ENCODE assay signal across 12 mouse cellular contexts in genomic region chr8:125755896-125756295, GRCm38 (mm10). TPM values are rescaled to one million over a fixed set of nuclear protein-coding genes. Genes with fewer than 3 reads are reported as not detected.
DNase-seq lines count a peak whose midpoint lies in the region; ATAC-seq and TF ChIP-seq lines count a peak whose summit lies in the region.
"Had no signal": no experiment of that assay in that cellular context is flagged by ENCODE, and none has a peak within 500 bp of the region (broad histone marks: within the 10 kb centered on the region; RNA-seq: fewer than 3 reads in every experiment).

No protein-coding gene starts in this region.

- H3K4me3 ChIP-seq in heart, embryonic 14.5 days (ENCODE audit: control insufficient read depth in 1 of 2, insufficient read depth in 1 of 2, low read depth in 1 of 2, low read length in 2 of 2): no peak overlapping the region
- no peak overlapping the region for H3K4me3 ChIP-seq in stomach, postnatal 0 days (ENCODE audit: low read depth, low read length)
- no peak overlapping the region for H3K4me3 ChIP-seq in intestine, embryonic 16.5 days (ENCODE audit: low read length)
- H3K4me3 ChIP-seq: embryonic facial prominence, embryonic 13.5 days; midbrain, embryonic 10.5 days had no signal

- DNase-seq in retina, postnatal 1 day: peak; percentile 31
- no peak for DNase-seq in retina, embryonic 14.5 days (ENCODE audit: low spot score)
- DNase-seq in cerebellum, postnatal 14 days: peak; percentile 68 to 69
- no peak for DNase-seq in stomach, postnatal 0 days (ENCODE audit: low spot score)
- no peak for DNase-seq in right cerebral cortex, adult 2 months (ENCODE audit: low spot score in 2 of 2)
- no peak for DNase-seq in right cerebral cortex, postnatal 14 days
- DNase-seq: kidney, adult 2 months had no signal

- no peak for TF ChIP-seq CTCF in stomach, postnatal 0 days (IDR thresholded peaks at IDR 0.05; ENCODE audit: low read depth)

- peak overlapping the region; percentile 51 to 67; a peak in 2 of 4 replicates for H3K27ac ChIP-seq in heart, embryonic 14.5 days (replicated peaks in 1 of 2; ENCODE audit: control insufficient read depth in 1 of 2, insufficient read depth in 1 of 2, low read depth in 2 of 2, low read length in 2 of 2)
- no peak overlapping the region for H3K27ac ChIP-seq in stomach, postnatal 0 days (replicated peaks)
- no peak overlapping the region for H3K27ac ChIP-seq in intestine, embryonic 16.5 days (ENCODE audit: low read length)

- WGBS in heart, embryonic 14.5 days: 53% methylated on average over 8 of the region's 8 CpGs
- 72% methylated on average over 8 of the region's 8 CpGs for WGBS in stomach, postnatal 0 days
- WGBS in intestine, embryonic 16.5 days: 71% methylated on average over 8 of the region's 8 CpGs

- peak overlapping the region; percentile 54; the same call in 1 of the 2 replicates for H3K9ac ChIP-seq in heart, embryonic 14.5 days (ENCODE audit: low read length)
- H3K9ac ChIP-seq in stomach, postnatal 0 days (ENCODE audit: low read length): no peak overlapping the region
- no peak overlapping the region for H3K9ac ChIP-seq in intestine, embryonic 16.5 days (ENCODE audit: low read depth, low read length)

- ATAC-seq in heart, embryonic 14.5 days (ENCODE audit: insufficient number of reproducible peaks, insufficient read depth, low FRiP score, low read depth): no peak
- 0 out of 2 replicates have a peak, but pooled peaks have one; percentile 25 for ATAC-seq in stomach, postnatal 0 days (ENCODE audit: low FRiP score, low TSS enrichment)
- no peak for ATAC-seq in intestine, embryonic 16.5 days

- peaks cover 18 to 22% of the 10 kb centered on the region in 2 experiments for H3K4me1 ChIP-seq in heart, embryonic 14.5 days (ENCODE audit: control insufficient read depth in 2 of 2, insufficient read depth in 2 of 2, low read length in 2 of 2)
- no peaks in the 10 kb centered on the region for H3K4me1 ChIP-seq in stomach, postnatal 0 days (replicated peaks; ENCODE audit: control insufficient read depth, insufficient read depth)
- 0 out of 2 replicates have a peak, but pooled peaks cover 4% of the 10 kb centered on the region for H3K4me1 ChIP-seq in intestine, embryonic 16.5 days (ENCODE audit: control insufficient read depth, insufficient read depth, low read length)

- H3K36me3 ChIP-seq in heart, embryonic 14.5 days (ENCODE audit: control insufficient read depth, insufficient read depth, low read length): no peaks in the 10 kb centered on the region
- no peaks in the 10 kb centered on the region for H3K36me3 ChIP-seq in stomach, postnatal 0 days (ENCODE audit: control insufficient read depth, insufficient read depth, low read length)
- H3K36me3 ChIP-seq in intestine, embryonic 16.5 days (ENCODE audit: control insufficient read depth, insufficient read depth, low read length): no peaks in the 10 kb centered on the region
- H3K36me3 ChIP-seq: embryonic facial prominence, embryonic 13.5 days; midbrain, embryonic 10.5 days had no signal

- no peaks in the 10 kb centered on the region for H3K9me3 ChIP-seq in heart, embryonic 14.5 days (ENCODE audit: control insufficient read depth, low read length)
- H3K9me3 ChIP-seq in stomach, postnatal 0 days (ENCODE audit: control insufficient read depth, low read length): no peaks in the 10 kb centered on the region
- no peaks in the 10 kb centered on the region for H3K9me3 ChIP-seq in intestine, embryonic 16.5 days (ENCODE audit: control insufficient read depth, low read length)
- H3K9me3 ChIP-seq: embryonic facial prominence, embryonic 13.5 days; midbrain, embryonic 10.5 days had no signal

- 0 out of 2 replicates have a peak overlapping the region, but pooled peaks have one; percentile 16 for H3K4me2 ChIP-seq in heart, embryonic 14.5 days (ENCODE audit: low read length)
- H3K4me2 ChIP-seq in stomach, postnatal 0 days (replicated peaks; ENCODE audit: low read depth): no peak overlapping the region
- H3K4me2 ChIP-seq in intestine, embryonic 16.5 days (ENCODE audit: low read depth, low read length): no peak overlapping the region
- H3K4me2 ChIP-seq: embryonic facial prominence, embryonic 13.5 days; liver, embryonic 11.5 days had no signal

- TF ChIP-seq EP300 in stomach, postnatal 0 days (optimal IDR thresholded peaks at IDR 0.05): no peak

- no peaks in the 10 kb centered on the region for H3K27me3 ChIP-seq in heart, embryonic 14.5 days (ENCODE audit: control insufficient read depth, insufficient read depth, low read length)
- H3K27me3 ChIP-seq in stomach, postnatal 0 days (ENCODE audit: control insufficient read depth, insufficient read depth, low read length): no peaks in the 10 kb centered on the region
- no peaks in the 10 kb centered on the region for H3K27me3 ChIP-seq in intestine, embryonic 16.5 days (replicated peaks; ENCODE audit: control insufficient read depth, insufficient read depth, low read length)
- H3K27me3 ChIP-seq: embryonic facial prominence, embryonic 13.5 days had no signal

RNA-seq across cellular contexts. Expression of gene Ntpcr, which starts 26.1 kb away (rescaled TPM):
- polyA plus RNA-seq in heart, embryonic 14.5 days (2014; fragmentation: Nextera tagmentation; extraction: Ambion mirVana): 29.1 and 30.1 TPM in 2 replicates
- polyA plus RNA-seq in stomach, postnatal 0 days (2015; fragmentation: Nextera tagmentation; extraction: Ambion mirVana): 32.2 and 34.1 TPM in 2 replicates
- 30.8 and 32.9 TPM in 2 replicates for polyA plus RNA-seq in intestine, embryonic 16.5 days (2015; fragmentation: Nextera tagmentation; extraction: Ambion mirVana)

Comparison
In these comparisons a context has a peak if more than half of its experiments do, and no peak if none do; other contexts are left out.
1. DNase-seq: peak in retina, postnatal 1 day (single experiment) and cerebellum, postnatal 14 days (2 of 2); none in retina, embryonic 14.5 days (single experiment), stomach, postnatal 0 days (single experiment), right cerebral cortex, adult 2 months (0 of 2) and right cerebral cortex, postnatal 14 days (single experiment).
2. H3K27ac ChIP-seq: peak in heart, embryonic 14.5 days (2 of 2); none in stomach, postnatal 0 days (single experiment) and intestine, embryonic 16.5 days (single experiment).